Mouse (Mus musculus) midbrain, embryonic 12.5 days (tissue): ENCODE measurements at regions not wholly inside any gene's neighbourhood (a gene's known extent, or its start where the extent isn't known, plus 50 kb on each side); places are given as distances from the start of the nearest gene placed in this dataset.
"Not testable (repeated sequence)": the region's sequence is repeated elsewhere in the genome, so short reads cannot be mapped to it uniquely, and the experiment has no call there.

ENCODE experiments used
- ATAC-seq: fragments of 200-750 bp; cut with Nextera tagmentation; 2 replicates; pipeline ENCODE4 v1.8.0; 2017; ENCODE audit warnings: low read depth, moderate TSS enrichment, moderate library complexity; ENCODE audit not compliant: low FRiP score
- H3K27ac ChIP-seq: fragments of 300-500 bp; sonication (generic); replicated peaks from 2 replicates; pipeline ENCODE4 v1.5.1; 2016; ENCODE audit warnings: mild to moderate bottlenecking
- H3K27me3 ChIP-seq: fragments of 300-500 bp; sonication (generic); 2 replicates; pipeline ENCODE4 v1.6.1; 2016; ENCODE audit warnings: mild to moderate bottlenecking
- H3K36me3 ChIP-seq: fragments of 300-500 bp; sonication (generic); 2 replicates; pipeline ENCODE4 v1.6.1; 2016
- H3K4me1 ChIP-seq: fragments of 300-500 bp; sonication (generic); 2 replicates; pipeline ENCODE4 v1.6.1; 2016
- H3K4me2 ChIP-seq: fragments of 300-500 bp; sonication (generic); replicated peaks from 2 replicates; pipeline ENCODE4 v1.6.1; 2016; ENCODE audit warnings: mild to moderate bottlenecking, moderate library complexity
- H3K4me3 ChIP-seq: fragments of 300-500 bp; sonication (generic); 2 replicates; pipeline ENCODE4 v1.5.1; 2016; ENCODE audit warnings: mild to moderate bottlenecking
- H3K9ac ChIP-seq: fragments of 300-500 bp; sonication (generic); replicated peaks from 2 replicates; pipeline ENCODE4 v1.6.1; 2016; ENCODE audit warnings: mild to moderate bottlenecking, moderate library complexity
- H3K9me3 ChIP-seq: fragments of 300-500 bp; sonication (generic); 2 replicates; pipeline ENCODE4 v1.6.1; 2016; ENCODE audit warnings: mild to moderate bottlenecking
- WGBS: fragments of 180-500 bp; shearing (Covaris S2); methylation state at CpG from one replicate; pipeline ENCODE4 v1.1.7; 2016; 5-methylcytosine and 5-hydroxymethylcytosine counted together

GRCm38 (mm10) chr13:3405783-3406182, 132.1 kb upstream of the Gdi2 start:
- WGBS: 73% methylated on average over 2 of the region's 2 CpGs

GRCm38 (mm10) chr13:3406236-3407017, 131.4 kb upstream of the Gdi2 start:
- H3K4me3 ChIP-seq, H3K4me2 ChIP-seq, H3K9me3 ChIP-seq, H3K9ac ChIP-seq, H3K4me1 ChIP-seq, H3K27me3 ChIP-seq, H3K36me3 ChIP-seq, H3K27ac ChIP-seq: not testable (repeated sequence)
- 42% methylated on average over 8 of the region's 8 CpGs for WGBS
- peak; percentile 87 for ATAC-seq

More at GRCm38 (mm10) chr13:3405783-3406182, 132.1 kb upstream of the Gdi2 start:
- H3K9ac ChIP-seq, H3K27me3 ChIP-seq, H3K9me3 ChIP-seq, H3K27ac ChIP-seq, ATAC-seq, H3K4me2 ChIP-seq, H3K4me3 ChIP-seq, H3K36me3 ChIP-seq, H3K4me1 ChIP-seq: not testable (repeated sequence)

DNA sequence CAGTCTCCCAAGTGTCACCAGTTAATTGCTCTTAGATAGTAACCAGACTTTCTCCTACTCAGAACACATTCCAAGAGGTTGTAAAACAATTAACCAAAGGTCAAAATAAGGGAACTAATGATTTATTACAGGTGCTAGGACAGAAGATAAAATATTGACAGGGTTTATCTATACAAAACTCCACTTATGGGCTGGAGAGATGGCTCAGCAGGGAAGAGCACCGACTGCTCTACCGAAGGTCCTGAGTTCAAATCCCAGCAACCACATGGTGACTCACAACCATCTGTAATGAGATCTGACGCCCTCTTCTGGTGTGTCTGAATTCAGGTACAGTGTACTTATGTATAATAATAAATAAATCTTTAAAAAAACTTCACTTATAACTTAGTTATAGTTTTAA, 127.6 kb upstream of the Gdi2 start:
- H3K4me1 ChIP-seq, ATAC-seq, H3K27me3 ChIP-seq, H3K36me3 ChIP-seq, H3K9me3 ChIP-seq, H3K9ac ChIP-seq, H3K4me2 ChIP-seq, H3K27ac ChIP-seq, H3K4me3 ChIP-seq: not testable (repeated sequence)
- 73% methylated on average over 3 of the region's 3 CpGs for WGBS

DNA sequence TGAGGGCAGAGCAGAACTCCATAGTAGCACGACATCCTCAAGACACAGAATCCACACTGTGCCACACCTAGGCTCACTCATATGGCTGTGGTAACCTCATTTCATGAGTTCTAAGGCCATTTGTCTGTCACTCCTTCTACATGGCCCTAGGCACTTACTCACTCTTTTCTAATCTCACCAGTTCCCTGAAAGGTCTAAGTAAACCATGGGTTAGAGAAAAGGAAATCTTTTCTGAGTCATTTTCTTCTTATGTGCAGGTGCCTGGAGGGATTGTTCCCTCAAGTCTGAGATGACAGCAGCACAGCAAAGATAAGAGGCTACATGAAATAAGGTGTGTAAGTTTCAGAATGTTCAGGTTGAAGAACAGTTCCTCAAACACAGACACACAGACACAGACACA, 120.8 kb upstream of the Gdi2 start:
- Histone ChIP-seq H3K36me3 (no peaks in the 10 kb centered on the region), H3K27me3 (no peaks in the 10 kb centered on the region), H3K4me1 (no peaks in the 10 kb centered on the region), H3K4me2 (no peak overlapping the region), H3K9ac (no peak overlapping the region), H3K27ac (no peak overlapping the region), H3K9me3 (peaks cover 13% of the 10 kb centered on the region; the same call in 1 of the 2 replicates), H3K4me3 (no peak overlapping the region)
- 76% methylated on average over 1 of the region's 1 CpGs for WGBS
- ATAC-seq: no peak

DNA sequence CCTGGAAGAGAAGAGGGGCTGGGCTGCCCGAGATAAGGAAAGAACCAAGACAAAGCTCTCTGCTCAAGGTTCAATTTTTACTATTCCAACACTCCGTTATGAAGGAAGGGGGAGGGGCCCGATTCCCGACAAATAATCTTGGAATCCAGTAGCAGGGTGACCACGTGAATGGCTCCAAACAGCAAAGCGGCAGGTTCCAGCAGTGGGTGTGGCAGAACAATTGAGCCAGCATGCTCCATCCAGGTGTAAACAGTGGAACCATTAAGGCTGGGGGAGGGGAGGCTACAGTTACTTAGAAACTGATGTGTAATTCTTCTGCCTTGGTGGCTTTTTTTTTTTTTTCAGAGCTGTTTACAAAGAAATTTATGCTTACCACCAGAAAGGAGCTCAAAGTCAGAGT, 82.5 kb upstream of the Gdi2 start:
- not testable (repeated sequence) for H3K27ac ChIP-seq, H3K9me3 ChIP-seq, H3K4me2 ChIP-seq, H3K36me3 ChIP-seq, H3K4me1 ChIP-seq, ATAC-seq, H3K9ac ChIP-seq, H3K4me3 ChIP-seq, H3K27me3 ChIP-seq
- 87% methylated on average over 6 of the region's 6 CpGs for WGBS

DNA sequence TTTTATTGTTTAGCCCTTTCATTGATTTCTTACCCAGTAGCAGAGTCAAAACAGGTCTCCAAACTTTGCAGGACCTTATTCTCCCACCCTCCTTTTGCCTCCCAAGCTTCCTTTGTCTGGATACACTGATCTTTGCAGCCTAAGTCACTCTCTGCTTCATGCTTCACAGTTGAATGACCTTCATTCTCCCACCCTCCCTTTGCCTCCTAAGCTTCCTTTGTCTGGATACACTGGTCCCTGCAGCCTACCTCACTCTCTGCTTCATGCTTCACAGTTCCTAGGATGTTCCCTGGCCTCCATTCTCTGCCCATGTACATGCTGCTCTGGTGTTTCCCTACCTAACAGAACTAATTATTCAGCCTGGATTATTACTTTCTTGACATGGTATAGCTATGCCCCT, 61.0 kb upstream of the Gdi2 start:
- H3K27me3 ChIP-seq: no peaks in the 10 kb centered on the region
- no peak overlapping the region for H3K9ac ChIP-seq
- H3K27ac ChIP-seq: no peak overlapping the region; the same call in 1 of the 2 replicates
- H3K4me3 ChIP-seq: no peak overlapping the region
- 0 out of 2 replicates have a peak, but pooled peaks cover 3% of the 10 kb centered on the region for H3K36me3 ChIP-seq
- peaks cover 3% of the 10 kb centered on the region; the same call in 1 of the 2 replicates for H3K4me1 ChIP-seq
- no peaks in the 10 kb centered on the region for H3K9me3 ChIP-seq
- peak; percentile 1; the same call in 1 of the 2 replicates for ATAC-seq
- H3K4me2 ChIP-seq: no peak overlapping the region

GRCm38 (mm10) chr13:3477997-3478728, 59.7 kb upstream of the Gdi2 start:
- peak overlapping the region; percentile 73 for H3K4me3 ChIP-seq
- peak overlapping the region; percentile 81 for H3K4me2 ChIP-seq
- no peak overlapping the region for H3K27ac ChIP-seq
- H3K4me1 ChIP-seq: peaks cover 3% of the 10 kb centered on the region; the same call in 1 of the 2 replicates
- no peaks in the 10 kb centered on the region for H3K9me3 ChIP-seq
- peak overlapping the region; percentile 66 for H3K9ac ChIP-seq
- WGBS: 1% methylated on average over 38 of the region's 45 CpGs
- peak; percentile 98 for ATAC-seq
- H3K36me3 ChIP-seq: 0 out of 2 replicates have a peak, but pooled peaks cover 6% of the 10 kb centered on the region
- H3K27me3 ChIP-seq: no peaks in the 10 kb centered on the region
